Mouse (Mus musculus): ENCODE results near the gene Tlk2.
"Not testable (repeated sequence)": the region's sequence is repeated elsewhere in the genome, so short reads cannot be mapped to it uniquely, and the experiment has no call there.

Gene Tlk2

DNA sequence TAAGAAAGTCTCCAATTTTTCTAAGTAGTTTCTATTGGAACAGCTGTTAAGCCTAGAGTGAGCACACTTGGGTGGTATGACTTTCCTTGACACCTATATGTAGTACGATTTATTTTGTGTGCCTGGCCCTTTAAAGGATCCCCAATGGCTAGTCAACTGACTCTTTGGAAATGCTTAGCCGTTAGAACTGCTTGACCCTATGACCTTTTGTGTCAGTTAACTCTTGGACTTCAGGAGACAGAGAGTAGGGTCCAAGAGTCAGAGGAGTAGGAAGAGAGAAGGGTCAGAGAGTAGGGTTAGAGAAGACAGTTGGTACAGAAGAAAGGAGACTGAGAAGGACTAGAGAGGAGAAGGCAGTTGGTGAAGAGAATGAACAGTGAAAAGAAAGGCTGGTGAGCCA, at the start of gene Tlk2:
Tlk2 (plus strand) TSS at position 292 of the 400 bp plus-strand sequence.
- DNase-seq (ENCODE audit: low read depth, low spot score): no peak

DNA sequence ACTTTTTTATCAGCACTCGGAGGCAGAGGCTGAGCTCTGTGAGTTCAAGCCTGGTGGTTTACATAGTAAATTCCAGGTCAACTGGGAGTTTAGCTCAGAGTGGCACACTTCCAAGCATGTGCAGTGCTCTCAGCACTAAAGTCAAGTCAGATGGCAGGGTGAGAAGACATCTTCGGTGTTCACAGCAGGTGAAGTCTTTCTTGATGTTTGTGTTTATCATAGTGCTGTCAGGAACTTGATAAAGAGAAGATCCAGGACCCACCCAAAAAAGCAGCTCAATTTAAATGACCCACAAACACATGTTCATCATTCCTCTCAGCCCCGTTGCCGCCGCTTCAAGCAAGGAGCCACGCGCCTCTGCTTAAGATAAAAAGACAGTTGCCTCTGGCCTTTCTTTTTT, 42.9 kb upstream of the Tlk2 start:
- DNase-seq (ENCODE audit: low read depth, low spot score): no peak

DNA sequence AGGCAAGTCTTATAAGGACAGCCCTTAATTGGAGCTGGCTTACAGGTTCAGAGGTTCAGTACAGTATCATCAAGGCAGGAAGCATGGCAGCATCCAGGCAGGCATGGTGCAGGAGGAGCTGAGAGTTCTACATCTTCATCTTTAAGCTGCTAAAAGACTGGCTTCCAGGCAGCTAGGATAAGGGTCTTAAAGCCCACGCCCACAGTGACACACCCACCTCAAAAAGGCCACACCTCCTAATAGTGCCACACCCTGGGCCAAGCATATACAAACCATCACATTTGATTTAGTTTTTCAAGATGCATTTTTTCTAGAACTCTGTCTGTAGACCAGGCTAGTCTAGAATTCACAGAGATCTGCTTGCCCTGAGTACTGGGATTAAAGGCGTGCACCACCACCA, 41.4 kb upstream of the Tlk2 start:
- DNase-seq (ENCODE audit: low read depth, low spot score): not testable (repeated sequence)

DNA sequence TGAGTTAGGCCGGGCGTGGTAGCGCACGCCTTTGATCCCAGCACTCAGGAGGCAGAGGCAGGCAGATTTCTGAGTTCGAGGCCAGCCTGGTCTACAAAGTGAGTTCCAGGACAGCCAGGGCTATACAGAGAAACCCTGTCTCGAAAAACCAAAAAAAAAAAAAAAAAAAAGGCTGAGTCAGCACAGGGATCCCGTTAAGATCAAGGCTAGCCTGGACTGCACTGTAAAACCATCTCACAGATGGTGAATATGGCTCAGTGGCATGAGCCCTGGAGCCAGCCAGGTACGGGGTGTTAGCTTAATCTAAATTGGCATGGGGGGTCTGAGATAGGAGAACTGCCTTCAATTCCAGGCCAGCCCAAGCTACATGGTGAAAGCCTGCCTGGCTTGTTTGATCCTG, 38.1 kb upstream of the Tlk2 start:
- not testable (repeated sequence) for DNase-seq (ENCODE audit: low read depth, low spot score)

DNA sequence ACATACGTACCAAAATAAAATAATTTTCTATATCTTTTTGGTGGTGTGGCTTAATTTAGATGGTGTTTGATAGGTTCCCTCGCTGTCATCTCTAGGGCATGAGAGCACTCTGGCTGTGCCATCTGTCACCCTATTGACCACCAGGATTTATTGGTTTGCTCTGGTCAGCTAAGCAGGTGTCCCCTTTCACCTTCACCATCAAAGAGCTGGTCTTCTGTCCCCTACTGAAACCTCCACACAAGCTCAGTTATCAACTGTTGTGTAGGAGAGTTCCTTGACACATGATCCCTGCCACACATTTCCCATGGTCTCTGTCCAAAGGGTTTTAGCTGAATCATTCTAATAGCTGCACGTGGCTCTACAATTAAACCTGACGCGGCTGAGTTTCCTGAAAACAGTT, 37.5 kb upstream of the Tlk2 start:
- DNase-seq (ENCODE audit: low read depth, low spot score): no peak

DNA sequence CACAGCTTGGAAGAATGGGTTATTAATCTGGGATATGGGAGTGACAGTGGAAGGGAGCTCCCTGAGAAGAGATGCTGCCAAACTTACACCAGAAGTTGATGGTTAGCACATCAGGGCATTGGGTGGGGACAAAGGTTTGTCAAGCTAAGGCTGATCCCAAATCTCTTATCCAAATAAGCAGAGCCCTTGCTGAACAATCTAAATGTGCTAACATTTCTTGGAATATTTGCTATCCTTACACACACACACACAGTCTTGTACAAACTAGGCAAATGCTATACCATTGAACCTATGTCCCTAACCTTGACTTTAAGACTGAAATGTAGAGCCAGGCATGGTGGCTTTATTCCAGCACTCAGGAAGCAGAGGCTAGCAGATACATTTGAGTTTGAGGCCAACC, 35.0 kb upstream of the Tlk2 start:
- no peak for DNase-seq (ENCODE audit: low read depth, low spot score)

DNA sequence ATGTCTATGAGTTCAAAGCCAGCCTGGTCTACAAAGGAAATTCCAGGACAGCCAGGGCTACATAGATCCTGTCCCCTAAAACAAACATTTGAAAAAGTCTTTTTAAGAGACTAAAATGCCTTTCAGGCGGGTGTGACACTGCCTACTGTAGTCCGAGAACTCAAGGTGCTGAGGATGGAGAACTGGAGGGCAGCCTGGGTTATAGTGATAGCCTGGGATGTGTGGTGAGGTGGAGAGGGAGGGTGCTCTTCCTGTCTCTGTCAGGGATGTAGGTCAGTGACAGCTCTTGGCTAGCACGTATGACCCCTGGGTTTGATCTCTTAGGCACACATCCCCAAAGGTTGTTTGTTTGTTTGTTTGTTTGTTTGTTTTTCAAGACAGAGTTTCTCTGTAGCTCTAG, 34.5 kb upstream of the Tlk2 start:
- DNase-seq (ENCODE audit: low read depth, low spot score): no peak

DNA sequence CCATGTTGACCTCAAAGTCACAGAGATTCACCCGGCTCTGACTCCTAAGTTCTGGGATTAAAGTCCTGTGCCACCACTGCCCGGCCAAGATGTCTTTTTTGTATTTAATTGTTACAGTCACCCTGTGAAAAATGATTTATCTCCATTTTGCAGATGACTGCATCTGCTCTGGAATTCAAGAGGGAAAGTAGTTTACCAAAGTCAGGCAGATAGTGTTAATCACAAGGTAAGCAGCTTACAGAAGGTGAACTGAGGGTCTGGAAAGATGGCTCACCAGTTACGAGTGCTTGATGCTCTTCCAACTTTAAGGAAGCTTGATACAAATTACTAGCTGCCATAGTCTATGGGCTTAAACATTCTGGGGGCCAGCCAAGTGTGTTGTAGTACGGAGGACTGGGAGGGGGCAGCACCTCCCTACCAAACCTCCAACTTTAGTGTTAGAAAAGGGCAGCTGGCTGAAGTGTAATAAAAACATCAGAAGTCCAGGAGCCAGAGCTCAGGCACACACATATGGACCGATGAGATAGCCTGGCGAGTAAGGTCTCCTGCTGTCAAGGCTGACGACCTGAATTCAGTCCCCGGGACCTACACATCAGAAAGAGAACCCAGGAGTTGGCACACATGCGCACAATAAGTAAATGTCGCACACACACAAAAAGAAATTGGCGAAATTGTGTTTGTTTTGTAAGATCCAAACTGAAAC, 33.9 kb upstream of the Tlk2 start:
- DNase-seq (ENCODE audit: low read depth, low spot score): no peak

DNA sequence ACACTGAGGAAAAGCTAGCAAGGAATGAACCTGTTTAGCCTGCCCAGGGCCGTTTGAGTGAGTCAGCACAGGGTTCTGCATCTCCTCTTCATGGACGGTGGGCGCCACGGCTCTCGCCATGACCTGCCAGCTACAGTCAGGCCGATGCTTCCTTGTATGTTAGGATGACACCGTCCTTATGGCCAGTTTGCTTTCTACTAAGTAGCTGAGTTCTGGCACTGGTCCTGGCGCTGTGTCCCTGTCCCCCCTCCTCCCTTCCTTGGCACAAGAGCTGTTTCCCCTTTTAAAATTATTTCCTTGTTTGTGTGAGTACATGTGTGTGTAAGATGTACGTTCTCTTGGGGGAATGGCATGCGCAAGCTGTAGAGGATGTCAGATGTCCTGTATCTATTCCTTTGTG, 33.4 kb upstream of the Tlk2 start:
- no peak for DNase-seq (ENCODE audit: low read depth, low spot score)

DNA sequence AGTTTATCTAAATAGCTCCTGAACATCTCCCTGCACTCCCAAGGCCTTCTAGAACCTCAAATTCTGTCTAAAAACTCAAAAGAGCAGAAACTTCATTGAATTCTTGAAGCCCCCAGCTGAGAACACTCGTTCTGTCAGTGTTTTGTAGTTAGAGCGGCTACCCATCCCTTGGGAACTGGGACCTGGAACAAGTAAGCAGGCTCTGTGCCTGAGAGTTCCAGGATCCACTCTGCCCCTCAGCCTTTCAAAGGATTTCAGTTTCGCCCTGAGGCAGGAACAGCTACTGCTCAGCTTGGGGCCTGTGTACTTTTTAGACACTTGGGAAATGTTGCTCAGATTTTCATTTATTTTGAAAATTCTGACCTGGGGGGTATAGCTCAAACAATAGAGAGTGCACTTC, 32.0 kb upstream of the Tlk2 start, which contains the start of gene Gm10842:
Gm10842 (plus strand) TSS at position 301 of the 400 bp plus-strand sequence.
- DNase-seq (ENCODE audit: low read depth, low spot score): no peak

DNA sequence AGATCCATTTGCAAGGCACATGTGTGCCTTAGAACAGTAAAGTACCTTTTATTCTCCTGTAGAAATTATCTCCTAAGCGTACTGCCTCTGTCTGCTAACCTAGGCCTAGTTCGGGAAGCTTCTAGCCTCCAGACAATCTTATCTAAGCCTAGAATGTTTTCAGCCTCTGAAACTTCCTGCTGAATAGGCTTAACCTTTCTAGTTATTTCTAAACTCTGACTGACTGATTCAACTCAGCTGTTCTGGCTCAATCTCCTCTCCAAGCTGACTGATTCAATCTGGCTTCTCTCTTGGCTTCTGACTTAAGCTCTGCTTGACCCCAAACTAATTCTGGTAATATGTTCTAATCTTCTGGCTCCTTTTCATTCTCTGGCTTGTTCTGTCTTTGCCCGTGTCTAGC, 29.3 kb upstream of the Tlk2 start:
- no peak for DNase-seq (ENCODE audit: low read depth, low spot score)

DNA sequence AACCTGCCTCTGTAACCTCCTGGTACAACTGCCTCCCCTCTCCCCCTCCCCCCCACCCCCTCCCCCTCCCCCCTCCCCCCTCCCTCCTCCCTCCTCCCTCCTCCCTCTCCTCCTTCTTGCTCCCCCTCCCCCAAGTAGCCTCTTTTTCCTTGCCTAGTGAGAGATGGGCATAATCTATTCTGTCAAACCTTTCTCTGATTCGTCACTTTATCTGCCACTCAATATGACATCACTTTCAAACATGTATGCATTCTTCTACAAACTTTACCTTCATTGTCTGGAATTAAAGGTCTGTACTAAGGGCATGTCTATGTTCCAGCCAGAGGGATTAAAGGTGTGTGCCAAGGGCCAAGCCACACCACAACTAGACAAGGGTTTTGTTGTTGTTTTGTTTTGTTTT, 28.8 kb upstream of the Tlk2 start:
- DNase-seq (ENCODE audit: low read depth, low spot score): peak; percentile 23

DNA sequence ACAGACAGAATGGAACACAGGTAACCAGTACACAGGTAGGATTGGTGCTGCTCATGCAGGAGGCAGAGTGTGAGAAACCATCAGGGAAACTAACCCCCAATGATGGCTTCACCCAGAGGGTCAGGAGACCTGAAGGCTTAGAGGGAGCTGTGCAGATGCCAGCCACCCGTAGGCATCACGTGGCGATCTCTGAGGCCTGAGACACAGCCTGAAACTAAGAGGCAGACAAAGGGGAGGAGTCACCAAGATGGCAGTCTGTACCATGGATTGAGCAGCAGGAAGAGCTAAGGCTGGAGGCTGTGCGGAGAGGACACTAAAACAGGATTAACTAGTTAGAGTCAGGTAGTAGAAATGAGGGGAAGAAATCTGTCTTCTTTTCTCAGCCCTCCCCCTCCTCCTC, 27.9 kb upstream of the Tlk2 start:
- DNase-seq (ENCODE audit: low read depth, low spot score): peak; percentile 7

DNA sequence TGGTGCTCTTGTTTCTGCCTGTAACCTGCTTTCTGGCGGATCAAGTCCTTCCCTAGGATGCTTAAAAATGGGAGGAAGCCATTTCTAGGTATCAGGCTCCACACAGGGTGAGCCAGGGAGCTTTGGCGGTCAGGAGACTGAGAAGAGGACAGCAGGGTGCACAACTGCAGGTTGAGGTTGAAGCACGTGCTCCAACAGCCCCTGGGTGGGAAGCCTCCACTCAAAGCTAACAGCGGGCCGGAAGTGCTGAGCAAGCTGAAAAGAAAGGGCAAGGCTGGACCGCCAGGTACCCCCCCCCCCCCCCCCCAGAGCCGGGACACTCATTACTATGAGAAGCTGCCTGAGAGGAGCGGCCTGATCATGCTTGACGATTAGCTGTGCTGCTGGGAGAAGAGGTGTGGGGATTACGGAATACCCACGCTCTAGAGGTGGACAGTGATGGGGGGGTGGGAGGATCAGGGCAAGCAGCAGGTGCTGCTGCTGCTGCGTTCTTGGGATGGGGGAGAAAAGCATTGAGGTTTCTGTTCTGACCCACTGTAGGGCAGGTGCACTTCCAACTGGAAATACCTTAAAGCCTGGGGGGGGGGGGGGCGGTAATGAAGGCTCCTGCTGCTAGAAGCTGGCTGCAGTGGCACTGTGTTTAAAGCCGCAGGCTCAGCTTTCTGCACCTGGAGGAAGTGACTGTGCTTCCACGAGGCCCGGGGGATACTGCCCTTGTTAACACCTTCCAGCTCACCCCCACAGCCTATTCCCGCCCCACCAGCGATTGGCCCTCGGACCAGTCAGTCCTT, 27.2 kb upstream of the Tlk2 start:
- no peak for DNase-seq (ENCODE audit: low read depth, low spot score)

DNA sequence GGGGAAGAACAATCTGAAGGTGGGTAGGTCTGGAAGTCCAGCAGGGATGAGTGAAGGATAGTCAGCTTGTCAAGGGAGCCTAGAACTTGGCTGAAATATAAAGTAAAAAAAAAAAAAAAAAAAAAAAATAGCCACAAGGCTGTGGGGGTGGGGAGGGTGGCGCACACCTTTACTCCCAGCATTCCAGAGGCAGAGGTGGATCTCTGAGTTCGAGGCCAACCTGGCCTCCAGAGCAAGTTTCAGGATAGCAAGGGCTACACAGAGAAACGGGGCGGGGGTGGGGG, 26.6 kb upstream of the Tlk2 start:
- DNase-seq (ENCODE audit: low read depth, low spot score): no peak

DNA sequence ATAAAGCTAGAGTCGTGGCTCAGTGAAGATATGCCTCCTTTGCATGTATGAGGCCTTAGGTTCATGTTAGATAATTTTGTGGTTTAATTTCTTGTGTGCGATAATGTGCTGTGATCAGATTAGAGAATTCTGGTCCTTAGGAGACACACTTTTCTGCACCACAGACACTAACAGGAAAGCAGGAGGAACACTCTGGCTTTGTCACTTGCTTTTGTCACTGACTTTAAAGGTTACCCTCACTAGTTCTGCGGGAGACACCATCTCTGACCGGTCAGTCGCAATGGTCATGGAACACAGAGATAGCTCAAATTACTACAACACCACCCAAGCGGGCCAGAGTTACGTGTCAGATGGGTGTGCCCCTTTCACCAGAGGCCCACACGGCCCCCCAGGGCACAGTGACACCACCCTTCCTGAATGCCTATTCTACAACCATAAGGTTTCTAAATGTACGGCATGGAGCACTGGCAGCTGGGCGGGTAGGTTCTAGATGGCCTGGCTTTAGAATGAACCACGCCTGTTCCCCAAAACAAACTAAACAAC, 26.2 kb upstream of the Tlk2 start:
- no peak for DNase-seq (ENCODE audit: low read depth, low spot score)

DNA sequence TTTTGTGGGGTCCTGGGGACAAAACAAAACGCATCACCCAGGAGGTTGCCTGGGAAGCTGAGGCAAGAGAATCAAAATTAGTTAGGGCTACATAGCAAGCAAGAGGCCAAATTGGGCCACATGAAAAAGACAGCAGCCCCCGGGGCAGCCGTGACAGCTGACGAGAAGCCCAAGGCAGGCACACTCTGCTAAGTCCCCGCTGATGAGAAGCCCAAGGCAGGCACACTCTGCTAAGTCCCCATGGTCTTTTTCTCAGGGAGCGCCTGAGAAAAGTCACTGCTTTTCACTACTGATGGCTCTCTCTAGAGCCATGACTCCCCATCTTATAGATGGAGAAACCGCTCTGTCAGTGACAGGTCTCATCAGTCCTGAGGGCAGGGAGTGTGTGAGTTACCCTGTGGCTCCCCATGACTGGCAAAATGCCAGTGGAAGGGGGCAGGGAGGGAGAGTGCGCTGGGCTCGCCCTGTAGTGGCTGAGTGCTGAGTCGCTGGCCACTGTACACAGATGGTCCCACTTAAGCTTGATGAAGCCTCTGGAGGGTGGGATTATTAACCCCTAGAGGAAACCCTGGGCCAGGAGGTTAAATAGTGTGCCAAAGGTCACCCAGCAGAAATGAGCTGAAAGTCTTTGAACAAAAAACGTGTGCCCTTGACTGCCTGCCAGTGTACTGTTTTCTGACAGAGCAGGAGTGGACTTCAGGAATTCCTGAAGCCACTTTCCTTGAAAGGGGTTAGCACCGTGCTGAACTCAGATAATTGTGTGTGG, 25.4 kb upstream of the Tlk2 start:
- DNase-seq (ENCODE audit: low read depth, low spot score): no peak

DNA sequence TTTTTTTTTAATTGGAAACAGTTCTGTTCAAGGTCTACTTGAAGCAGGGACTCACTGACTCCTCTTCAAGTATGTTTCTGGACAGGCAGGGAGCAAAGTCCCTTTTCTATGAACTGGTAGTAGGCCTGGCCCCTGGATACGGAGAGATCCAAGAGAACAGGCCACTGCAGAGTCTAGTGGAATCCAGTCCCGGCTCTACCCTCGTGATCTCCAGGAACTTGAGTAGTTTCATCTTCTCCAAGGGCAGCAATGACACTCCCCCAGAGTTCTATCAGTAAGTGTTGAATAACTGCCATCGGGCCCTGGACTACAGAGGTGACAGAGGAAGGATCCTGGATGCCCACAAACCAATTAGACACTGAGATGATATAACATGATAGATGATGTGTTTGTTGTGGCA, 22.7 kb upstream of the Tlk2 start:
- DNase-seq (ENCODE audit: low read depth, low spot score): no peak

DNA sequence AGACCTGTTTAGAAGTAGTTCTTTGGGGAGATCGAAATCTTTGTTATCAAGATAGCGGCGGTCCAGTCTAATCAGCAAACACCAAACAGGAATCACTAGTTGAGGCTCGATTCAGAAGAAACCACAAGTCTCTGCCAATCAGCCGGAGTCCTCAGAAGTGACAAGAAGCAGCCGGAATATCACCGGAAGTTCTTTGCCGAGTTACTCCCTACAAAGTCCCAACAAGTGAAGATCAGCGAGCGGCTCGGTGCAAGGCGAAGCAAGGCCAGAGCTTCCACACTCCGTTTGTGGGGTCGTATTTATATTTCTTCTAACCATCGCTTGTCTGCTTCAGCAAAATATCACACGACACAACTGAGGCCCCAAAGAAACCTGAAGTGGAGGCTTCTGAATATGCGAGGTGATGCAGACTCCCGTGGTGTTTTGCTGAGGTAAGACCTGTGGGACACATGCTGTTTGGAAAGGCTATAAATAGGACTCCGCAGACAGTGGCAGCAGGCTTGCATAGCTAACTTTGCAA, 21.8 kb upstream of the Tlk2 start:
- DNase-seq (ENCODE audit: low read depth, low spot score): no peak

DNA sequence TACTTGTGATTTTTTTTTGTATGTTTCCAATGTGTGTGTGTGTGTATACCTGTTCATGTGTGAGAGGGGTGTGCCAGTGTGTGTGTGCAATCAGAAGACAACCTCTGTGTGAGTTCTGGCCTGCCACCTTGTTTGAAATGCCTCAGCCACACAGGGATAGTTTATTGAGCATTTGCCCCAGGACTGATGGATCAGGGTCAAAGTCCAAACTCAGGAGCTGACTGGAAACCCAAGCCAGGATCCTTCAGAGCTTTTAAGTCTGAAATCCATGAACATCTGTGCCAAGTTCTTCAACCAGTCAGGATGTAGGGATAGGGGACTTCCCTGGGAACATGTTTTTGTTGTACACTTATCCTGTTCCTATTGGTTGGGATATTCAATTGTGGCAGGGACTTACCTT, 20.6 kb upstream of the Tlk2 start:
- no peak for DNase-seq (ENCODE audit: low read depth, low spot score)

DNA sequence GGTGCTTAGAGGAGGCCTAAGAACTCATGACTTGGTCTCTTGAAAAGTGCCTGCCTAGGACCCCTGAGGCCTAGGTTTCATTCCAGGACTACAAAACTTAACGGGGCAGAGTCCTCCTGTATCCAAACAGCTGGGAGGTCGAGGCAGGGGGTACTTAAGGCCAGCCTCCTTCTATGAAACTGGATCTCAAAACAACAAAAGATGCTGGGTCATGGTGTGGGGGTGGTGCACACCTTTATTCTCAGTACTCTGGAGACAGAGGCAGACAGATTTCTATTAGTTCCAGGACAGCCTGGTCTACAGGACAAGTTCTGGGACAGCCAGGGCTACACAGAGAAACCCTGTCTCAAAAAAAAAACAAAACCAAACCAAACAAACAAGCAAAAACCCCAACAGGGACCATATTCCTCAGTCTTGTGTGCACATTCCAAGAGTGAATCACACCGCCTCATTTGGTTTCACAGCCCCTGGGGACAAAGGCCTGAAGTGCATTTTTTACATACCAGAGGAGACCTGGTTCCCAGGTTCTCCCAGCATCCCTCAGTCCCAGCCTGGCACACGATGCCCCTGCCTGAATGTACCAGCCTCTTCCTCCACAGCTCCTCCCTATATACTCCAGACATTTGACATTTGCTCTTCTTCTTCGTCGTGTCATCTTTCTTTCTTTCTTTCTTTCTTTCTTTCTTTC, 18.8 kb upstream of the Tlk2 start:
- no peak for DNase-seq (ENCODE audit: low read depth, low spot score)

DNA sequence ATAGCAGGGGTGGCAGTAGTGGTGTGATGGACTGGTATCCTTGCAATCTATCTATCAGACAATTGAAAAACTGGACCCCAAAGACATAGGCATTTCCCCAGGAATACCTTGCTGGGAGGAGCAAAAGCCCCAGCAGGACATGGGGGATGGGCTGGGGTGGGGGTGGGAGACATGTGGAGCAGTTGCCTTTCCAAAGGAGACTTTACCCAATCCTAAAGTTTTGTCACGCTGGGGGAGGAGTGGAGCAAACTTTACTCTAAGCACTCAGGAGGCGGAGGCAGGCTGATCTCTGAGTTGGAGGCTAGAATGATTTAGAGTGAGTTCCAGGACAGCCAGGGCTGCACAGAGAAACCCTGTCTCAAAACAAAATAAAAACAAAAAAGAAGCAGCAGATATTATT, 17.2 kb upstream of the Tlk2 start:
- DNase-seq (ENCODE audit: low read depth, low spot score): no peak

Data from A20 (cell line).